Mouse (Mus musculus) brain, adult 2 months (tissue): ENCODE data around the gene Azin2.
A peak's percentile ranks its signal among the peaks of the same experiment; 100 is the strongest.

Source experiments
- DNase-seq: peaks from one replicate; pipeline ENCODE4 v3.0.0; 2011; ENCODE audit warnings: low read depth, low spot score

Azin2 gene

GRCm38 (mm10) chr4:128978634-128979033, 16.4 kb upstream of the Azin2 start:
- DNase-seq = no peak

- no peak for DNase-seq
These were observed 15.0 kb upstream of the Azin2 start for GRCm38 (mm10) chr4:128977217-128977616.

DNA sequence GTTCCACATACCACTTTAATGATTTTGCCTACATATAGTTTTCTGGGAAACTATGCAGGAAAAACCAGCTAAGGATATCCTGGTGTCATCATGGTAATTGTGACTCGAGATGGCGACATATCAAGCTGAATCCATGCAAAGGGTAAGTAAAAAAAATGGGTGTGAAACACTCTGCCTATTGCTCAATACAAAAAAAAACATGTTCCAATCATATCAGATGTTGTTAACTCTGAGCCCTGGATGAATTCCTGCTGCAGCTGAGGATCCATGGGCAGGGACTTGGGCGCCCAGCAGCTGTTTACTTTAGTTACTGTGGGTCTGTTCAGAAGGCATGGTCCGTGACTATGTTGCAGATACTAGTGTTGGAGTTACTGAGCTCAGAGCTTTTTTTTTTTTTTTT, 14.3 kb upstream of the Azin2 start:
- DNase-seq = no peak

- DNase-seq = no peak
These were observed 12.4 kb upstream of the Azin2 start for GRCm38 (mm10) chr4:128974677-128975076.

DNA sequence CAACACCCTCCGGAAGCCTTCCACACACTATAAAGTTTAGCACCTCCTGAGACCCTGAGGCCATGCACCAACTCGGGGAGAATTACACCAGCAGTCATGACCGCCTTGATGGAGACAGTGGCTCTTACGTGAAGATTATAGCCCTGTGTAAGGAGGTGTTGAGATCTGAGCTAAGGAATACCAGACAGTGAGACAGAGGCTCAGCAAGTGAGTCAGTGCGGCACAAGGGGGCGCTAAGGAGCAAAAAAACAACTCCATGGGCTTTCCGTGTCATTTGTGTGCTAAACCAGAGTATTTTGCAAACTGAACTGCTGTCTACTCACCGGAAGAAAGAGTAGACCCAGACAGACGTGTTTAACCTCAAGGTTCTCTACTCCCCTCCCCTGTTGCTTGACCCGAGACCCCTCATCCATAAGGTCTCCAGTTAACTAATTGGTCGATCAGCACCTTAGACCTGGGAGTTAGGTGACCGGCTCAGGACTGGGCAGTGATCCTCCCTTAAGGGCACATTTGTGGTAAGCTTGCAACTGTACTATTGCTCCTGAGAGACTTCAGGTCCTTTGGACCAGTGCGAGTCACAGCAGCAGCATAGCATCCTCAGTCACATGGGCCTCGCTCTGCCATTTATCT, 8.9 kb upstream of the Azin2 start:
- peak; percentile 84 for DNase-seq

- no peak for DNase-seq
These were observed 8.2 kb upstream of the Azin2 start for GRCm38 (mm10) chr4:128970417-128970807.

- DNase-seq = no peak
These were observed 7.6 kb upstream of the Azin2 start for GRCm38 (mm10) chr4:128969607-128970416.

- no peak for DNase-seq
These were observed 6.8 kb upstream of the Azin2 start for GRCm38 (mm10) chr4:128969081-128969480.

- peak; percentile 54 for DNase-seq
These were observed 4.5 kb upstream of the Azin2 start for GRCm38 (mm10) chr4:128966751-128967150.

- DNase-seq = no peak
These were observed 666 bp upstream of the Azin2 start for GRCm38 (mm10) chr4:128962926-128963290.

DNA sequence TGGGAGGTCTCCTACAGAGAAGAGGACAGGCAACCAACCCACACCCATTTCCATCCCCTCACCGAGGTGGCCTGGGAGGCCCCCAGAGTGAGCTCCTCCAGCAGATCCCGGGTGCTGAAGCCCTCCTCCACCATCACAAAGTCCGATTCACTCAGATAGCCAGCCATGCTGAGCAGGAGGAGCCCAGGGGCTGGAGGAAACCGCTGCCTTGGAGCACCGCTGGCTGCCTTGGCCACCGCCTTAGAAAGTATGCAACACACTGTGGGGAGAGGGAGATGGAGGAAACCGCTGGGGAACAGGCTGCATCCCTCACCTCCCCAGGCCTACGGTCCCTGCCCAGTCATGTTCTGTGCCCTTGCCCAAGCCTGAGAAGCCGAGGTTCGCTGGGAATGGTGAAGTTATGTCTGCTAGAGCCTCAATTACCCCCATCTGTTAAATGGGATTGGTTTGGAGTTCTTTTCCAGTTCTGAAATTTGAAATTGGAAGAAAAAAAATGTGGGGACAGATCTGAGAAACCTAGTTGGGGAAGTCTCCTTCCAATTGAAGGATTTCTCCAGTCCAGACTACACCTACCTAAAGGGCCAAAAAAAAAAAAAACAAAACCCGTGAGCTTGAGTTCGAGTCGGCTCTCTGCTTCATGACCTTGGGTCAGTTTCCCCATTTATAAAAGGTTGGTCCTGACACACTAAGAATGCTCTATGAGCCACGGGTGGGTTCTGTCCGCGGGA, 777 bp downstream of the Azin2 start:
- no peak for DNase-seq

GRCm38 (mm10) chr4:128959676-128960075, 2.6 kb downstream of the Azin2 start:
- no peak for DNase-seq

GRCm38 (mm10) chr4:128958849-128959248, 3.4 kb downstream of the Azin2 start:
- DNase-seq = no peak

- DNase-seq = no peak
These were observed 4.1 kb downstream of the Azin2 start for GRCm38 (mm10) chr4:128958156-128958555.

- peak; percentile 69 for DNase-seq
These were observed 4.9 kb downstream of the Azin2 start for GRCm38 (mm10) chr4:128957155-128957911.

- DNase-seq = no peak
These were observed 8.4 kb downstream of the Azin2 start for GRCm38 (mm10) chr4:128953851-128954250.

DNA sequence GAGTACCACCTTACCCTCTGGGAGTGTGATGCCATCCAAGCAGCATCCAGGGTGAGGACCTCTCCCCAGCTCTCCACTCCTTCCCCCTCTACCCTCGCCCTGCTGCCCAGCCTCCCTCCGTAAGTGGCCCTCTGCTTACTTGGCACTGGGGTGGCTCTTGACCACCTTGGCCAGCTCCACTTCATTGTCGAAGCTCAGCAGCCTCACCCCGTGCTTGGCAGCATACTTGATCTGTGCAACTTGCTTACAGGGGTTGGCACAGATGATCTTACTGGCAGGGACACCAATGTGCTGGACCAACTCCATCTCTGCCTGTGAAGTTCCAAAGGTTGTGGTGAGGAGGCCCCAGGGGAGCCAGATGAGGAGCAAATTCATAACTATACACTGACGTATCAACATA, 11.8 kb downstream of the Azin2 start:
- DNase-seq = no peak

- DNase-seq = peak; percentile 71
These were observed 12.7 kb downstream of the Azin2 start for GRCm38 (mm10) chr4:128949470-128950005.

- peak; percentile 71 for DNase-seq
These were observed 14.0 kb downstream of the Azin2 start for GRCm38 (mm10) chr4:128948137-128948674.

- peak; percentile 36 for DNase-seq
These were observed 14.8 kb downstream of the Azin2 start for GRCm38 (mm10) chr4:128947326-128947933.

- no peak for DNase-seq
These were observed 15.5 kb downstream of the Azin2 start for GRCm38 (mm10) chr4:128946736-128947135.
